Mouse (Mus musculus): ENCODE measurements around the gene Rab3il1. TPM values are rescaled to one million over a fixed set of nuclear protein-coding genes. Genes with fewer than 3 reads are reported as not detected.

Gene Rab3il1
- polyA plus RNA-seq, 1 experiment from 2014 or later, result 14.7 TPM

GRCm38 (mm10) chr19:10013913-10014312 is 12.4 kb downstream of the Rab3il1 start:
- ATAC-seq (ENCODE audit: low FRiP score, low TSS enrichment) (peak; percentile 25; the same call in 1 of the 2 replicates), DNase-seq (ENCODE audit: low spot score) (no peak)
- Histone ChIP-seq H3K4me2 (replicated peaks; ENCODE audit: low read depth) (no peak overlapping the region), H3K27ac (replicated peaks) (peak overlapping the region; percentile 87), H3K9ac (ENCODE audit: low read length) (no peak overlapping the region), H3K36me3 (ENCODE audit: control insufficient read depth, insufficient read depth, low read length) (no peaks in the 10 kb centered on the region), H3K4me3 (ENCODE audit: low read depth, low read length) (no peak overlapping the region), H3K27me3 (ENCODE audit: control insufficient read depth, insufficient read depth, low read length) (no peaks in the 10 kb centered on the region), H3K9me3 (ENCODE audit: control insufficient read depth, low read length) (no peaks in the 10 kb centered on the region), H3K4me1 (replicated peaks; ENCODE audit: control insufficient read depth, insufficient read depth) (peaks cover 2% of the 10 kb centered on the region)
- TF ChIP-seq EP300 (optimal IDR thresholded peaks at IDR 0.05) (no peak), CTCF (IDR thresholded peaks at IDR 0.05; ENCODE audit: low read depth) (no peak)
- WGBS, result 39% methylated on average over 5 of the region's 5 CpGs

GRCm38 (mm10) chr19:10014824-10015223 is 13.4 kb downstream of the Rab3il1 start:
- no peak overlapping the region for H3K4me2 ChIP-seq (replicated peaks; ENCODE audit: low read depth)
- H3K27ac ChIP-seq (replicated peaks), result no peak overlapping the region
- no peak overlapping the region for H3K4me3 ChIP-seq (ENCODE audit: low read depth, low read length)
- ATAC-seq (ENCODE audit: low FRiP score, low TSS enrichment) (no peak), DNase-seq (ENCODE audit: low spot score) (no peak)
- H3K9me3 ChIP-seq (ENCODE audit: control insufficient read depth, low read length), result no peaks in the 10 kb centered on the region
- peaks cover 4% of the 10 kb centered on the region for H3K4me1 ChIP-seq (replicated peaks; ENCODE audit: control insufficient read depth, insufficient read depth)
- 71% methylated on average over 13 of the region's 13 CpGs for WGBS
- TF ChIP-seq CTCF (IDR thresholded peaks at IDR 0.05; ENCODE audit: low read depth), result no peak
- TF ChIP-seq EP300 (optimal IDR thresholded peaks at IDR 0.05), result no peak
- no peaks in the 10 kb centered on the region for H3K27me3 ChIP-seq (ENCODE audit: control insufficient read depth, insufficient read depth, low read length)
- no peak overlapping the region for H3K9ac ChIP-seq (ENCODE audit: low read length)
- no peaks in the 10 kb centered on the region for H3K36me3 ChIP-seq (ENCODE audit: control insufficient read depth, insufficient read depth, low read length)

GRCm38 (mm10) chr19:10015442-10015841 is 14.0 kb downstream of the Rab3il1 start:
- no peak for DNase-seq (ENCODE audit: low spot score)
- H3K4me3 ChIP-seq (ENCODE audit: low read depth, low read length), result no peak overlapping the region
- TF ChIP-seq EP300 (optimal IDR thresholded peaks at IDR 0.05) (no peak), CTCF (IDR thresholded peaks at IDR 0.05; ENCODE audit: low read depth) (no peak)
- no peak overlapping the region for H3K27ac ChIP-seq (replicated peaks)
- no peaks in the 10 kb centered on the region for H3K9me3 ChIP-seq (ENCODE audit: control insufficient read depth, low read length)
- H3K36me3 ChIP-seq (ENCODE audit: control insufficient read depth, insufficient read depth, low read length), result no peaks in the 10 kb centered on the region
- H3K9ac ChIP-seq (ENCODE audit: low read length), result no peak overlapping the region
- peaks cover 4% of the 10 kb centered on the region for H3K4me1 ChIP-seq (replicated peaks; ENCODE audit: control insufficient read depth, insufficient read depth)
- no peak for ATAC-seq (ENCODE audit: low FRiP score, low TSS enrichment)
- H3K4me2 ChIP-seq (replicated peaks; ENCODE audit: low read depth), result no peak overlapping the region
- no peaks in the 10 kb centered on the region for H3K27me3 ChIP-seq (ENCODE audit: control insufficient read depth, insufficient read depth, low read length)
- 79% methylated on average over 4 of the region's 4 CpGs for WGBS

GRCm38 (mm10) chr19:10016151-10016550 is 14.7 kb downstream of the Rab3il1 start:
- Histone ChIP-seq H3K9me3 (ENCODE audit: control insufficient read depth, low read length) (no peaks in the 10 kb centered on the region), H3K27me3 (ENCODE audit: control insufficient read depth, insufficient read depth, low read length) (no peaks in the 10 kb centered on the region), H3K36me3 (ENCODE audit: control insufficient read depth, insufficient read depth, low read length) (no peaks in the 10 kb centered on the region), H3K27ac (replicated peaks) (no peak overlapping the region), H3K4me2 (replicated peaks; ENCODE audit: low read depth) (no peak overlapping the region), H3K4me3 (ENCODE audit: low read depth, low read length) (no peak overlapping the region), H3K9ac (ENCODE audit: low read length) (no peak overlapping the region), H3K4me1 (replicated peaks; ENCODE audit: control insufficient read depth, insufficient read depth) (peaks cover 4% of the 10 kb centered on the region)
- no peak for DNase-seq (ENCODE audit: low spot score)
- no peak for ATAC-seq (ENCODE audit: low FRiP score, low TSS enrichment)
- TF ChIP-seq EP300 (optimal IDR thresholded peaks at IDR 0.05), result no peak
- no peak for TF ChIP-seq CTCF (IDR thresholded peaks at IDR 0.05; ENCODE audit: low read depth)
- 86% methylated on average over 4 of the region's 4 CpGs for WGBS

- H3K4me2 ChIP-seq (replicated peaks; ENCODE audit: low read depth), result peak overlapping the region; percentile 83
- H3K27me3 ChIP-seq (ENCODE audit: control insufficient read depth, insufficient read depth, low read length), result no peaks in the 10 kb centered on the region
- 7% methylated on average over 42 of the region's 44 CpGs for WGBS
- ATAC-seq (ENCODE audit: low FRiP score, low TSS enrichment) (peak; percentile 94), DNase-seq (ENCODE audit: low spot score) (peak; percentile 95)
- H3K9me3 ChIP-seq (ENCODE audit: control insufficient read depth, low read length), result no peaks in the 10 kb centered on the region
- H3K4me3 ChIP-seq (ENCODE audit: low read depth, low read length), result peak overlapping the region; percentile 56
- no peak for TF ChIP-seq CTCF (IDR thresholded peaks at IDR 0.05; ENCODE audit: low read depth)
- no peak for TF ChIP-seq EP300 (optimal IDR thresholded peaks at IDR 0.05)
- H3K9ac ChIP-seq (ENCODE audit: low read length), result peak overlapping the region; percentile 68
- peaks cover 8% of the 10 kb centered on the region for H3K4me1 ChIP-seq (replicated peaks; ENCODE audit: control insufficient read depth, insufficient read depth)
- no peak overlapping the region; the same call in 1 of the 2 replicates for H3K27ac ChIP-seq (replicated peaks)
- H3K36me3 ChIP-seq (ENCODE audit: control insufficient read depth, insufficient read depth, low read length), result no peaks in the 10 kb centered on the region
These were observed 16.4 kb downstream of the Rab3il1 start for GRCm38 (mm10) chr19:10017637-10018526.

GRCm38 (mm10) chr19:10018527-10018818 is 17.0 kb downstream of the Rab3il1 start:
- H3K27me3 ChIP-seq (ENCODE audit: control insufficient read depth, insufficient read depth, low read length), result no peaks in the 10 kb centered on the region
- TF ChIP-seq EP300 (optimal IDR thresholded peaks at IDR 0.05), result no peak
- no peak for TF ChIP-seq CTCF (IDR thresholded peaks at IDR 0.05; ENCODE audit: low read depth)
- no peaks in the 10 kb centered on the region for H3K36me3 ChIP-seq (ENCODE audit: control insufficient read depth, insufficient read depth, low read length)
- no peaks in the 10 kb centered on the region for H3K9me3 ChIP-seq (ENCODE audit: control insufficient read depth, low read length)
- no peak overlapping the region; the same call in 1 of the 2 replicates for H3K27ac ChIP-seq (replicated peaks)
- peaks cover 8% of the 10 kb centered on the region for H3K4me1 ChIP-seq (replicated peaks; ENCODE audit: control insufficient read depth, insufficient read depth)
- H3K9ac ChIP-seq (ENCODE audit: low read length), result peak overlapping the region; percentile 68
- H3K4me3 ChIP-seq (ENCODE audit: low read depth, low read length), result peak overlapping the region; percentile 56
- WGBS, result 0% methylated on average over 3 of the region's 3 CpGs
- peak overlapping the region; percentile 83 for H3K4me2 ChIP-seq (replicated peaks; ENCODE audit: low read depth)
- ATAC-seq (ENCODE audit: low FRiP score, low TSS enrichment), result peak; percentile 16; the same call in 1 of the 2 replicates
- DNase-seq (ENCODE audit: low spot score), result no peak

Measured in stomach, postnatal 0 days (tissue).